Mouse (Mus musculus): ENCODE results near the gene Glt8d2.
"Not testable (repeated sequence)": the region's sequence is repeated elsewhere in the genome, so short reads cannot be mapped to it uniquely, and the experiment has no call there.

Gene Glt8d2

DNA sequence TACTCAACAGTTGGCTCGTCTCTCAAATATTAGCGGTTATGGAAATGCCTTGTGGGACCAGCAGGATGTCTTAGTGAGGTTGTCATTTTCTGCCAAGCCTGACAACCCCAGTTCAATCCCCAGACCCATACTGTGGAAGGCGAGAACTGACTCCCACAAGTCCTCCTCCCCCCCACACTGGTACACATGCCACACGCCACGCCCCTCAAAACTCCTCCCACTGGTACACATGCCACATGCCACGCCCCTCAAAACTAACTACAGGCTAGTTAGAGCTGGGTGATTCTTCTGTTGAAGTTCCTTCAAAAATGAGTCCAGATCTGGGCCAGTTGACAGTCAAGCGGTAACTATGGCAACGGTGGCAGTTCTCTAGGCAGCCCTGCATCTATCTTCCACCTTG lies 44.4 kb downstream of the Glt8d2 start:
- no peak for DNase-seq

DNA sequence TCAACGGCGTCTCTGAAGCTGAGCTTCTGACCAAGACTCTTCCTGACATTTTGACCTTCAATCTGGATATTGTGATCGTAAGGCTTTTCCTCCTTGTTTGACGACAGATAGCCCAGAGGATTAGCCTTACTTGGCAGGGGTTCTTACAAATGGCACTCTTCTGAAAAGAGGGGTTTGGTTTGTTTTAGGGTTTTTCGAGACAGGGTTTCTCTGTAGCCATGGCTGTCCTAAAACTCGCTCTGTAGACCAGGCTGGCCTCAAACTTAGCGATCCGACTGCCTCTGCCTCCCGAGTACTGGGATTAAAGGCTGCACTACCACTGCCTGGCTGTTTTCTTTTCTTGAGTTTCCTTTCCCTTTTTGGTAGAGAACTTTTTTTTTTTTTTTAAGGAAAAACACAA lies 49.0 kb downstream of the Glt8d2 start:
- no peak for DNase-seq

DNA sequence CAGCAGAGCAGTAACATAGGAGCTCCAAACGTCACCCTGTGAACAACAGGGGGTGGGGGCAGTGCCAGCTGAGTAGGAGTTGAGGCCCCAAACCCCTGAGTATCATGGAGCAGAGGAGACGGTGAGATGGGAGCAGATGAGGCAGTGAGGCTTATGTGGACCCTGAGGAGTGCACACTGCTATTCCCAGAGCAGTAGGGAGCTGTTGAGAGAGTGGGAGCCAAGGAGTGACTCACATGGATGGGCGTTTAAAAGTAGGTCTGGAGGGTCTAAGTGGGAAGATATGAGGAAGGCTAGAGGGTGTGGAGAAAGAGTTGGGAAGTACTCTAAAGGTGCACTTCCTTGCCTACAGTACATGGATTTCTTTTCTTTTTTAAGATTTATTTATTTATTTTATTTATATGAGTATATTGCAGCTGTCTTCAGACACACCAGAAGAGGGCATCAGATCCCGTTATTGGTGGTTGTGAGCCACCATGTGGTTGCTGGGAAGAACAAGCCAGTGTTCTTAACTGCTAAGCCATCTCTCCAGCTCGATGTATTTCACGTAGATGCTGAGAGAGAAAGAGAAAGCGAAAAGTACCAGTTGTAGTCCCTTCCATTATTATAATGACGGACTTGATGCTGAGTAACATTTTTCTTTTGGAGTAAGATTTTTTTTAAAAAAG lies 51.3 kb downstream of the Glt8d2 start:
- DNase-seq: no peak

DNA sequence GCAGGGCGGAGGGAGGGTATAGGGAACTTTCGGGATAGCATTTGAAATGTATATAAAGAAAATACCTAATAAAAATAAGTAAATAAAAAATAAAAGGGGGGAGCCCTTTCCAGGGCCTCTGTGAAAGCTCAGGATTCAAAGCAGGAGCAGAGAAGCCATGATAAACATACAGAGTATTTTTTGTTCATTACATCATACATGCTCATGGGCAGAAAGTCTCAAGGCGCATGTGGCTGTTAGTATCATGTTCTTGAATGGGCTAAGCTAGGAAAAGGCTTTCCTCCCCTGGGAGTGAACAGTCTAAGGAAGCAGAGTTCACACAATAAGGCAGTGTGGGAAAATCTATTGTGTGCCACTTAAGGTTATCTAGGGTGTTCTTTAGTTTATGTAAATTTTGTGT lies 54.1 kb downstream of the Glt8d2 start:
- no peak for DNase-seq

DNA sequence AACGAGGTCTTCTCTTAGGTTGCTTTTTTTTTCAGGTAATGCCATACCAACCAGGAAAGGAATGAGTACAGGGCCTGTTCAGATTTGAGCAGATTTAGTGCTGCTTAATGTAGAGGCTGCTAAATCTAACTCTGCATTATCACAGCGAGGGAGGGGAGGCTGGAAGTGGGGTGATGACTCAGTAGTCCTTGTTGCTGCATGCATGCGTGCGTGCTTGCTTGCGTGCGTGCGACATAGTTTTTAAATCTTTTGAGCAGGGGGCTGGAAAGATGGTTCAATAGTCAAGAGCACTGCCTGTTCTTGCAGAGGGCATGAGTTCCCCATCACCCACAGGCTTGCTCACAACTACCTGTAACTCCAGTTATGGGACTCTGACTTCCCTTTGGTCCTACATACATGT lies 56.1 kb downstream of the Glt8d2 start:
- no peak for DNase-seq

DNA sequence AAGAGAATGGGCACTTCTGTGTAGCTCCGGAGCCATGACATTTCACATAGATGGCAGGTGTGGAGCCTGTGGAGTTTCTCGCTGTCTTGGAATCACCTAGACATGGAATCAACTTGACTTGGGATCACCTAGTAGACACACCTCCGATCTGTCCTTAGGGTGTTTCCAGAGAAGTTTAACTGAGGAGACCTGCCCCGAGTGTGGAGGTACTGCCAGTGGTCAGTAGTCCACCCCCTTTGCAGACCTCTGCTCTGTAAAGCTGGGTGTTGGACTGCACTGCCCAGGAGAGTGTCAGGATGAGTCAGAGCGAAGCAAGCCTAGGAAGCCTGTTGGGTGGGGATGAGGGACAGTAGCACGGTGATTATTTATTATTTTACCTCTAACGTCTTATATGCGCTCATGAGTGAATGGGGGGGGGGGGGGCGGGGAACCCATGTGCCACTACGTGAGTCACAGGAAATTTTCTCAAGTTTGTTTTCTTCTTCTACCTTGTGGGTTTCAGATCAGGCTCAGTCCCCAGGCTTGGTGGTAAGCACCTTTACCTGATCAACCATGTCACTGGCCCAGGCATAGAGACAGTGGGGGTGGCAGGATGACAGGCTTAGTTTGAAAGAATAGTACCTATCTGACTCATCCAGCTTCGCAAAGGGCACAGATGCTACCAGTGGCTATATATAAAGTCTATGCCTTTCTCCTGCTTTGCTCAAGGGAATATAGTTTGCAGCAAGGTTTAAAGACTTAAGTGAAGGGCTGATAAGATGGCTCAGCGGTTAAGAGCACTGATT lies 57.8 kb downstream of the Glt8d2 start:
- DNase-seq: no peak

DNA sequence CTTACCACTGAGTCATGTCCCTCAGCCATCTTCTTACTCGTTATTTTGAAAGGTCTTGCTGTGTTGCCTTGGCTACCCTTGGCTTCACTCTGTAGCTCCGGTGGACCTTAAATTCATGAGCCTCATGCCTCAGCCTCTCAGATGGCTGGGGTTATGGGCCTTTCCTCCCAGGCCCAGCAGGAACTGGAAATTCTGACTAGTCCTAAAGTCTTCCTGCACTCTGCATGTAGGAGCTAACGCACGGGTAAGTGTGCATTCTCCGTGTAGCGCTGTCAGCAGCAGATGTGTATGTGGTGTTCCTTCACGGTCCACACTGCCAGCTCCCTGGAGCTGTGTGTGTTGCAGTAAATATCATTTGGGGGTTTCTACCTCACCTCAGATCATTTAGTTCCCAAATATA lies 59.3 kb downstream of the Glt8d2 start:
- no peak for DNase-seq

DNA sequence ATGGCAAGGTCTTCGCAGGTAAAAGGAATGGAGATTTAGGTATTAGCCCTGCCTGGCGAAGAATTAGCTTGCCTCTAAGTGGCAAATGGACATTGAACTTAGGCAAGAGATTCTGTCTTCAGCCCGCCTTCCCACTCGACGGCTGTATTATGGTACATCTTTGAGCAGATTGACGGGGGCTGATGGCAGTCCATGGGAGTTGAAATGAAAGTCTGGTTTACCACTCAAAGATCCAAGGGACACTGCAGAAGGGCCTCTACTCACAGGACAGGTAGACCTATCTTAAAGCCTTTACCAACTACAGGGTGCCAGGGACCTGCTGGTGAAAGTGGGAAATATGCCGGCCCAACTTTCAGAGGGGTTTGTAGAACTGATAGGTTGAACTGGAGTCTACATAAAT lies 60.0 kb downstream of the Glt8d2 start:
- DNase-seq: no peak

DNA sequence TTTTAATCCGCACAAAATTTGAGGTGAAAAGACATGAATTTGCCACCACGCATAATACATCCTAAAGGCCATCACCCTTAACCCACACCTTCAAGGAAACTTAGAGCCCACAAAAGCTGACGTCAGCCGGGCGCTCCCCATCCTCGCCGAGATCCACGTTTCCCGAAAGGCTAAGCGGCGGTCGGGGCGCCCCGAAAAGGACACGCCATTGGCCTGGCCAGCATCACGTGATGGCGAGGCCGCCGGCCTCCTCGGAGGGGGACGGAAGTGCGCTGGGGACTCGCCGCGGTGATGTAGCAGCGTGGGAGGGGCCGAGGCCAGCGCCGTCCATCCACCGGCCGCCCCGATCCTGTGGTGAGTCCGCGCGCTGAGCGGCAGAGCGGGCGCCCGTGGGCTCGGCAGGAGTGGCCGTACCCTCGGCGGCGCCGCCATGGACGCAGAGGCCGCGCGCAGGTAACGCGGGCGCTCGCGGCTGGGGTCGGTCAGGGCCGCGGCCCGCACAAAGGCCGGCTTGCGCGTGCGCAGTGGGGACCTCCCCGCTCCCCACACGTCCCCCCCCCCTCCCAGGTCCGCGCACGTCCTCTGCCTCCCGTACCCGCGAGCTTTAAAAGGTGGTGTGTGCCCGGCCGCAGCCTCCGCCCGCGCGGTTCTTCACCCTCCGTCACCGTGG lies 60.7 kb downstream of the Glt8d2 start, which contains the start of gene Tdg:
TSS of gene Tdg (plus strand) at position 243 of the 670 bp plus-strand sequence.
- peak; percentile 94 for DNase-seq

DNA sequence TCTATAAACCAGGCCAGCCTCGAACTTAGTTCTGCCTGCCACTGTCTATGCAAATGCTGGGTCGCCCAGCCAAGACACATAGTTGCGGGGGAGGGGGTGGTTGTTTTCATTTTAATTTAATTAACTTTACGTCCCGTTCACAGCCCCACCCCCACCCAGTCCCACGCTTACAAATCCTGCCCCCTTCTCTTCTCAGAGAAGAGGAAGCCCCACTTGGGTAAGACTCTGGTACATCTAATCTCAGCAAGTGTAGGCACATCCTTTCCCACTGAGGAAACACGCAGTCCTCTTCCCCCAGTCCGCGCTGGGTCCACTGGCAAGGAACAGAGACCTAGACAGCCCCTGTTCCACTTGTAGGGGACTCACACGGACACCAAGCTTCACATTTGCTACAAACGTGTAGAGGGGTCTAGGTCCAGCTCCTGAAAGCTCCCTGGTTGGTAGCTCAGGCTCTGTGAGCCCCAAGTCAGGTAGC lies 61.3 kb downstream of the Glt8d2 start:
- DNase-seq: peak in 1 of 2 experiments; percentile 20

DNA sequence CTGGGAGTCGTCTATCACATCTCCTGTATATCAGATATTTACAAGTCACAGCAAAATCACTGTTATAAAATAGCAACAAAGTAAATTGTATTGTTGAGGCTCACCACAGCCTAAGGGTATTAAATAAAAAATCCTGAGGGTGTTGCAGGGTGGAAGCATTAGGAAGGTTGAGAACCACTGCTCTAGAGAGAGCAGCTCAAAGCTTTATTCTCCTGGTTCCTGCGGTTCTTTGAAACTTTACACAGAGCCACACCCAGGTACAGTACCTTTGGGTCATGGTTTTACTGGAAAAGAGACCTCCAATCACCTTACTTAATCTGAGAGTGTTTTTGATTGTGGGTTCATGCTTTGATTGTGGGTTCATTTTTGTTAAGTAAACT lies 66.9 kb downstream of the Glt8d2 start:
- not testable (repeated sequence) for DNase-seq

DNA sequence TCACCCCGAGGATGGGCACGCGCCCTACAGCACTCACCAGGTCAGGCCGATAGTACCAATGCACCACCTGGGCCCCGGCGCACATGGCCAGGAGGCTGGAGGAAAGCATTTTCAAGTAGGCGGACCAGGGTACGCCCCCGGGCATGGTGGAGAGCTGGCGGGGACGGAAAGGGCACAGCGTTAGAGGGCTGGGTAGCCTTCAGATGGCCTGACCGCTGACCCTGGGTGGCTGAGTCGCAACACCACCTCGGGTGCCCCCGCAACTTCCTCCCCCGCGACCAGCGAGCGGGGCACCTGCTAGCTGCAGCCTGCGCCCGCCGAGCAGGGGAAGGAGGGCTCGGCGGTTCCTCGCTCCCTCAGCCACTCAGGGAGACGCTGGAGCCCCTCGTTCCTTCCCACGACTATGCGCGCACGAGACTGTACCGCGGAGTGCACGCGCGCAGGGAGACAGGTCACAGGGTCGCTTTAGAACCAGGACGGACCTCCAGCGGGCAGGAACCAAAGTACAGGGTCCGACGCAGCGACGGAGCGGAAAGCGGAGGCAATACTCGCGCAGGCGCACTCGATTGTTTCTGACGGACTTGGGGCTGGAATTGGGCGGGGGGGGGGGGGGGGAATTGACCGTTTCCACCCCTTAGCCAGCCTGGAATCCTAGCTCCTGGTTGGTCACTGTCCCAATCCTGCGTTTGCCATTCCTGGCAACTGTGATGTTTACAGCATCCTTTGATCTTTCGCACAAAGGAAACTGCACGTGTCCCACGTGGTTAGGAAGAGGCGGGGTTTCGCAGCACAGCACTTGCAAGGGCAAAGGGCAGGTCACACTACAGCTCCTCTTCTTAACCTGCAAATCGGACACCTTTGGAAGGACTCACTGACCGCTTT lies 67.5 kb downstream of the Glt8d2 start, which contains the start of gene 1190007I07Rik:
TSS of gene 1190007I07Rik (minus strand) at position 558 of the 882 bp plus-strand sequence.
- DNase-seq: peak; percentile 95

DNA sequence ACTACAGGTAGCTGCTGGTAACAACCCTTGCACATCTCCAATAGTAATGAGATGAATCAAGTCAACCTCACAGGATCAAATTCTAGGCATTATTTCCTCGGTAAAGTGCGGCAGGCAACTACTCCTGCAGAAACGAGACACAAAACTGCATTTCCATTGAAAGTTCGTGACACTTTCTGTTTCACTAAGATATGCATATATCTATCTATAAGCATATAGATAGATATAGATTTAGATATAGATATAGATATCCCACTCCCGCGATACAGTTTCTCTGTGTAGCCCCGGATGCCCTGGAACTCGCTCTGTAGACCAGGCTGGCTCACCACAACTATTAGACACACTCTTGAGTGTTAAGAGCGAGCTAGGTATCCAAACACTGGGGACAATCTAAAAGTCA lies 68.2 kb downstream of the Glt8d2 start:
- no peak for DNase-seq
